Mouse (Mus musculus) cerebellum, adult 2 months (tissue): ENCODE data around the gene Mgat4b. TPM values are rescaled to one million over a fixed set of nuclear protein-coding genes. Genes with fewer than 3 reads are reported as not detected.
A peak's percentile ranks its signal among the peaks of the same experiment; 100 is the strongest.

Source experiments
- DNase-seq, 2 experiments: peaks; one replicate each; pipeline ENCODE4 v3.0.0; 2021
- H3K27ac ChIP-seq: fragments of 200-500 bp; 2 replicates; pipeline ENCODE4 v1.5.1; 2012; ENCODE audit warnings: low read length, control low read depth, inconsistent platforms; ENCODE audit not compliant: insufficient read depth
- H3K27me3 ChIP-seq: fragments of 200-500 bp; 2 replicates; pipeline ENCODE4 v1.6.1; 2012; ENCODE audit warnings: inconsistent platforms, mild to moderate bottlenecking, low read length, moderate library complexity; ENCODE audit not compliant: control insufficient read depth, insufficient read depth
- H3K4me1 ChIP-seq: fragments of 200-500 bp; 2 replicates; pipeline ENCODE4 v1.6.1; 2011; ENCODE audit warnings: low read length; ENCODE audit not compliant: control insufficient read depth, insufficient read depth
- H3K4me3 ChIP-seq: fragments of 200-500 bp; replicated peaks from 2 replicates; pipeline ENCODE3; 2011; ENCODE audit warnings: mild to moderate bottlenecking, low read depth, low read length, control low read depth; ENCODE audit not compliant: insufficient read depth
- CTCF ChIP-seq: fragments of 200-500 bp; IDR thresholded peaks from 2 replicates; pipeline ENCODE4 v1.5.1; 2011; ENCODE audit warnings: low read depth, mild to moderate bottlenecking, control low read depth, low read length, moderate library complexity, borderline replicate concordance; ENCODE audit not compliant: insufficient read depth
- POLR2A ChIP-seq: fragments of 200-500 bp; IDR thresholded peaks from 2 replicates; pipeline ENCODE4 v1.6.1; 2011; ENCODE audit warnings: low read length, control low read depth, borderline replicate concordance; ENCODE audit not compliant: insufficient read depth
- WGBS: fragments of 180-500 bp; shearing (Covaris S2); methylation state at CpG from one replicate; pipeline ENCODE4 v1.1.7; 2018; 5-methylcytosine and 5-hydroxymethylcytosine counted together
- polyA plus RNA-seq: library from polyadenylated mRNA; depleted of rRNA; stranded (reverse); fragments of >200 nt; gene quantifications from 2 replicates; pipeline ENCODE4 v1.2.3, GENCODE M21; 2012

The Mgat4b gene
- polyA plus RNA-seq, 1 experiment = 65.1 TPM

DNA sequence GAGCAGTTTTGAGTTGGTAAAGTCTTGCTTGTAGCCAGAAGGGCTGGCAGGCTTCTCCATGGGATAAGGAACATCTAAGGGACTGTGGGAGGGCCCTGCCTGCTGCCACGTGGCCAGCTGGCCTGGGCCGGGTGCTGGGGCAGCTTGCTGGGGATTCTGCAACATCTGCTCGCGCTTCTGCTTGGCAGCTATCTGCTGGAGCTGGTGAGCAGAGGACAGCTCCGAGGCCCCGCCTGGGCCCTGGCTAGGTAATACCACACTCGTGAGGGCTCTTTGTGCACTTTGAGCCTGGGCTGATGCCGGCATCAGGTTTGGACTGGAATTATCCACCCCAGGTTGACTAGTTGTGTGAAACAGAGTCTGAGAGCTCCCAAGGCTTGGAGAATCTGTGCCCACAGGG is 55.2 kb downstream of the Mgat4b start:
- 33% methylated on average over 8 of the region's 8 CpGs for WGBS
- Histone ChIP-seq H3K27ac (no peak overlapping the region), H3K4me1 (peaks cover 3% of the 10 kb centered on the region; the same call in 1 of the 2 replicates), H3K27me3 (no peaks in the 10 kb centered on the region), H3K4me3 (no peak overlapping the region)
- DNase-seq = no peak
- no peak for TF ChIP-seq POLR2A
- no peak for TF ChIP-seq CTCF

DNA sequence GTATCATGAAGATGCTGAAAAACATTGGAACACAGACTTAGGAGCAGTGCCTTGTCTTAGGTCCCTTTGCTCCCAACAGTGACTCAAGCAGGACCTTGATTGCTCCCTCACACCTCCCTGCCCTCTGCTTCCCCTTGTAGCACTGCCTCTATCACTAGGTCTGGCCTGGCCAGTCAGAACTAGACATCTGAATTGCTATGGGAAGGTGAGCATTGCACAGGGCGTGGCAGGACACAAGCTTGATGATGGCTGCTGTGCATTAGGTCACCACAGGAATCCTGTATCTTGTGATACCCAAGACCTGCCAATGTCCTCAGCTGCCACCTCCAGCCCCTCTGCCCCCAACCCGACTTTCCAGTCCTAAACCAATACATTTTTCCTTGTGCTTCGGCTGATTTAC is 56.3 kb downstream of the Mgat4b start:
- 90% methylated on average over 3 of the region's 3 CpGs for WGBS
- H3K27ac ChIP-seq = no peak overlapping the region
- no peak for DNase-seq
- peaks cover 6% of the 10 kb centered on the region for H3K4me1 ChIP-seq
- no peaks in the 10 kb centered on the region for H3K27me3 ChIP-seq
- no peak overlapping the region for H3K4me3 ChIP-seq
- TF ChIP-seq CTCF = no peak
- no peak for TF ChIP-seq POLR2A

DNA sequence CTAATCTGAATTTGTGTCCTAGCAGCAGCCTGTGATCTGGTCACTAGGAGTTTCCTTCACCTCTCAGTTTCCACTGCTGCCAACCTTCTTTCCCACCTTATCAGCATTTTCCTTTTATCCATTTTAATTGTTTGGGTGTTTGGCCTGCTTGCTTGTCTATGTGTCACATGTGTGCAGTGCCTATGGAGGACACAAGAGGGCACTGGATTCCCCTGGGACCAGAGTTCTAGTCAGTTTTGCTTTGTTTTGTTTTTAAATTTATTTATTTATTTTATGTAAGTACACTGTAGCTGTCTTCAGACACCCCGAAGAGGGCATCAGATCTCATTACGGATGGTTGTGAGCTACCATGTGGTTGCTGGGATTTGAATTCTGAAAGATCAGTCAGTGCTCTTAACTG is 58.5 kb downstream of the Mgat4b start:
- 84% methylated on average over 2 of the region's 2 CpGs for WGBS
- Histone ChIP-seq H3K27ac (no peak overlapping the region), H3K4me3 (no peak overlapping the region)

DNA sequence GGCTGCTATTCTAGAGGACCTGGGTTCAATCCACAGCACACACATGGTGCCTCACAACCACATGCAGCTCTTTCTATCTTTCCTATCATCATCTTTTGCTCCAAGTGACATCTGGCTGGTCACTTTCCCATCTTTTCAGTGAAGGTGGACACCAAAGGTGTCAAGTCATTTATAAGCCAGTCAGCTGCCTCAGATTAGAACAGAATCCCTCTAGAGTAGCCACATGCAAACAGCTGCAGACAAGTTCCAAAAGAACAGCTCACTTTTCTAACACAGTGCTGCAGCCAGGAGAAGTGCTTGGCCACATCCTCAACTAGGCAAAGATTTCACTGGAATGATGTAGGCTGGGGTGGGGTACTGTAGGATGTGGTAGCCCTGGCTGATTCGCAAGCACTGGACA is 59.2 kb downstream of the Mgat4b start:
- no peak overlapping the region for H3K27ac ChIP-seq
- 97% methylated on average over 1 of the region's 1 CpGs for WGBS
- H3K4me1 ChIP-seq = peaks cover 6% of the 10 kb centered on the region
- DNase-seq = no peak
- H3K27me3 ChIP-seq = no peaks in the 10 kb centered on the region
- no peak for TF ChIP-seq POLR2A
- no peak for TF ChIP-seq CTCF
- no peak overlapping the region for H3K4me3 ChIP-seq

More for the DNA sequence above, 58.5 kb downstream of the Mgat4b start:
- Histone ChIP-seq H3K4me1 (peaks cover 6% of the 10 kb centered on the region), H3K27me3 (no peaks in the 10 kb centered on the region)
- TF ChIP-seq POLR2A (no peak), CTCF (peak; percentile 43; the same call in 1 of the 2 replicates)
- DNase-seq = no peak

DNA sequence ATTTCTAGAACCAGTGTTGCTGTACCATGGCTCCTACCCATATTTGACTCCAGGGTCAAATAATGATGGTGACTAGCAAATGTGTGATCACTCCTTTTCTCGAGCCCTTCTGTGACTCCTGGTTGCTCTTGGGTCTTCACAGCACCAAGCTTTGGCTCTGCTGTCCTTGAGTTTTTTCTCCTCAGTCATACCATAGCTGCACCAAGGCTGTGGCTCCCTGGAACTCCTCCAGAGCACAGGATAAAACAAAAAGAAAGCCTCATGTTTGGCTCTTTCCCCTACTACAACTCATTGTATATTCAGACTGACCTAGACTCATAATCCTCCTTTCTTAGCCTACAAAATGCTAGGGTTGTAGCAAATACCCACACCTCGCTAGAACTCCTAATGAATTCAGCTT is 62.1 kb downstream of the Mgat4b start:
- Histone ChIP-seq H3K4me3 (no peak overlapping the region), H3K4me1 (peaks cover 6% of the 10 kb centered on the region; the same call in 1 of the 2 replicates), H3K27me3 (no peaks in the 10 kb centered on the region), H3K27ac (no peak overlapping the region)
- no peak for DNase-seq
- WGBS = 75% methylated on average over 2 of the region's 2 CpGs
- no peak for TF ChIP-seq POLR2A
- TF ChIP-seq CTCF = no peak

DNA sequence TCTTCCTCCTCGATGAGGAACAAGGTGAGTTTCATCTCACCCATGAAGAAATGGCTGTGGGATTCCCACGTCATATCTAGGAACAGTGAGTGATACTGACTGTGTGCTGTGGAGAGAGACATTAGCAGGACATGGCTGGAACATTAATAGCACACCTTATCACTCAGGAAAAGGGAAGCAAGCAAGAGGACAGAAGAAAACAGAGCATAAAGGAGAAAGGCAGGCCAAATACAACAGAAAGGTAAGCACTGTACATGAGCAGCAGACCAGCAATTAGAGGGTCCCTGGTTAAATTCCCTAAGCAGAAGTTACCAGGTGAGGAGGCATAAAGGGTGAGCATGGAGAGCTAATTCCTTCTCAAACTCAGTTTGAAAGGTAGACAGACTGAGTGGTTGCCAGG is 64.4 kb downstream of the Mgat4b start:
- H3K27ac ChIP-seq = no peak overlapping the region
- no peak for TF ChIP-seq POLR2A
- TF ChIP-seq CTCF = no peak
- H3K27me3 ChIP-seq = no peaks in the 10 kb centered on the region
- peaks cover 6% of the 10 kb centered on the region; the same call in 1 of the 2 replicates for H3K4me1 ChIP-seq
- no peak overlapping the region for H3K4me3 ChIP-seq
- WGBS = 88% methylated on average over 2 of the region's 2 CpGs
- no peak for DNase-seq

DNA sequence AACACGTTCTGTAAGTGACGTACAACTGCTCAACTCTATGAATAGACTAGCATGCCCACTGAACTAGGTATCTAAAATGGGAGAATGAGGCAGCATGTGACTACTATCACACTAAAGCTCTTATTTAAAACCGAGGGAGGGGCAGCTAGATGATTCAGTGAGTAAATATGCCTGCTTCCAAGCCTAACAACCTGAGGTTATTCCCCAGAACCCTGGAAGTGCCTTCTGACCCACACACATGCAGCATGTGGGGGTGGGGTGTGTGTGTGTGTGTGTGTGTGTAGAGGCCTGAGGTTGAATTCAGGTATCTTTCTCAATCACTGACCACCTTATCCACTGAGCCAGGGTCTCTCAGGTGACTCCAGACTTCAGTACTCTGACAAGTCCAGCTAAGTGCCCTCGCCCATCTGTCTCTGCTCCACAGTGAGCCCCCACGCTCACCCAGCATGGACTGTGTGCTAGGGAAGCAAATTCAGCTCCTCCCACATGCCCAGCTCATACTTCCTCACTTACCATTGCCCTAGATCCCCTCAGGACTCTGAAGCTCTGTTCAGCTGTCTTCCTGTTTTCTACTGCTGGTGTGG is 65.0 kb downstream of the Mgat4b start:
- Histone ChIP-seq H3K27ac (no peak overlapping the region), H3K4me1 (peaks cover 6% of the 10 kb centered on the region; the same call in 1 of the 2 replicates), H3K4me3 (no peak overlapping the region), H3K27me3 (no peaks in the 10 kb centered on the region)
- no peak for DNase-seq
- 72% methylated on average over 5 of the region's 5 CpGs for WGBS
- TF ChIP-seq CTCF (no peak), POLR2A (no peak)

- DNase-seq = no peak
- Histone ChIP-seq H3K27ac (no peak overlapping the region), H3K27me3 (no peaks in the 10 kb centered on the region), H3K4me1 (0 out of 2 replicates have a peak, but pooled peaks cover 3% of the 10 kb centered on the region), H3K4me3 (no peak overlapping the region)
- TF ChIP-seq CTCF (no peak), POLR2A (no peak)
These were observed 66.3 kb downstream of the Mgat4b start for GRCm38 (mm10) chr11:50277025-50277424.

- 49% methylated on average over 6 of the region's 6 CpGs for WGBS
- H3K27ac ChIP-seq = no peak overlapping the region
- DNase-seq = no peak
- no peak for TF ChIP-seq POLR2A
- no peak for TF ChIP-seq CTCF
- H3K27me3 ChIP-seq = no peaks in the 10 kb centered on the region
- 0 out of 2 replicates have a peak, but pooled peaks cover 3% of the 10 kb centered on the region for H3K4me1 ChIP-seq
- H3K4me3 ChIP-seq = no peak overlapping the region
These were observed 67.0 kb downstream of the Mgat4b start for GRCm38 (mm10) chr11:50277706-50278105.
